Mouse (Mus musculus) left cerebral cortex, adult 8-10 months (tissue): Measurements from ENCODE around the gene Gck. TPM values are rescaled to one million over a fixed set of nuclear protein-coding genes. Genes with fewer than 3 reads are reported as not detected.

Source experiments
- DNase-seq, 2 experiments: peaks; one replicate each; pipeline ENCODE4 v3.0.0; 2022; ENCODE audit warnings: low spot score in 2 of 2
- total RNA-seq, 4 experiments: library from RNA; stranded (reverse); gene quantifications; 2 replicates each; pipeline ENCODE4 v1.2.4; 2022

The Gck gene
- 1 to 10 TPM in 3 of 4 experiments, under 1 TPM in 1; 0.81 to 2.3 (median 1.2) TPM for total RNA-seq

GRCm38 (mm10) chr11:5949586-5950352, at the start of gene Gck:
Gene Gck (minus strand): TSS chr11:5950081.
- DNase-seq = no peak

GRCm38 (mm10) chr11:5998472-5998871, 48.6 kb upstream of the Gck start:
- DNase-seq = no peak

- peak in 1 of 2 experiments; percentile 84 for DNase-seq
These were observed 46.1 kb upstream of the Gck start for GRCm38 (mm10) chr11:5995989-5996388.

GRCm38 (mm10) chr11:5994880-5995279, 45.0 kb upstream of the Gck start:
- no peak for DNase-seq

- no peak for DNase-seq
These were observed 44.3 kb upstream of the Gck start for GRCm38 (mm10) chr11:5994212-5994611.

- no peak for DNase-seq
These were observed 41.0 kb upstream of the Gck start for GRCm38 (mm10) chr11:5990910-5991309.

- DNase-seq = no peak
These were observed 40.2 kb upstream of the Gck start for GRCm38 (mm10) chr11:5989954-5990593.

GRCm38 (mm10) chr11:5988126-5988525, 38.2 kb upstream of the Gck start:
- no peak for DNase-seq

GRCm38 (mm10) chr11:5983629-5984028, 33.7 kb upstream of the Gck start:
- DNase-seq = no peak

- no peak for DNase-seq
These were observed 31.4 kb upstream of the Gck start for GRCm38 (mm10) chr11:5981323-5981722.

GRCm38 (mm10) chr11:5980561-5980960, 30.7 kb upstream of the Gck start:
- no peak for DNase-seq

- DNase-seq = no peak
These were observed 30.2 kb upstream of the Gck start for GRCm38 (mm10) chr11:5980108-5980507.

- no peak for DNase-seq
These were observed 29.2 kb upstream of the Gck start for GRCm38 (mm10) chr11:5979088-5979487.

GRCm38 (mm10) chr11:5976106-5976505, 26.2 kb upstream of the Gck start:
- DNase-seq = no peak

GRCm38 (mm10) chr11:5975068-5975467, 25.2 kb upstream of the Gck start:
- DNase-seq = no peak

GRCm38 (mm10) chr11:5974053-5974452, 24.2 kb upstream of the Gck start:
- DNase-seq = no peak

GRCm38 (mm10) chr11:5973151-5973550, 23.3 kb upstream of the Gck start:
- DNase-seq = no peak

GRCm38 (mm10) chr11:5971202-5971601, 21.3 kb upstream of the Gck start:
- no peak for DNase-seq

GRCm38 (mm10) chr11:5968223-5968622, 18.3 kb upstream of the Gck start:
- no peak for DNase-seq

- no peak for DNase-seq
These were observed 16.9 kb upstream of the Gck start for GRCm38 (mm10) chr11:5966751-5967150.

GRCm38 (mm10) chr11:5965865-5966264, 16.0 kb upstream of the Gck start:
- DNase-seq = no peak

- DNase-seq = no peak
These were observed 10.2 kb upstream of the Gck start for GRCm38 (mm10) chr11:5960051-5960450.
